Mouse (Mus musculus): ENCODE results near the gene Klhl8.

Gene Klhl8

GRCm38 (mm10) chr5:103846609-103847008 is 64.5 kb downstream of the Klhl8 start:
- no peak for DNase-seq (ENCODE audit: low spot score in 2 of 2)

- no peak for DNase-seq (ENCODE audit: low spot score in 2 of 2)
Measured at GRCm38 (mm10) chr5:103846154-103846551, 64.9 kb downstream of the Klhl8 start.

DNA sequence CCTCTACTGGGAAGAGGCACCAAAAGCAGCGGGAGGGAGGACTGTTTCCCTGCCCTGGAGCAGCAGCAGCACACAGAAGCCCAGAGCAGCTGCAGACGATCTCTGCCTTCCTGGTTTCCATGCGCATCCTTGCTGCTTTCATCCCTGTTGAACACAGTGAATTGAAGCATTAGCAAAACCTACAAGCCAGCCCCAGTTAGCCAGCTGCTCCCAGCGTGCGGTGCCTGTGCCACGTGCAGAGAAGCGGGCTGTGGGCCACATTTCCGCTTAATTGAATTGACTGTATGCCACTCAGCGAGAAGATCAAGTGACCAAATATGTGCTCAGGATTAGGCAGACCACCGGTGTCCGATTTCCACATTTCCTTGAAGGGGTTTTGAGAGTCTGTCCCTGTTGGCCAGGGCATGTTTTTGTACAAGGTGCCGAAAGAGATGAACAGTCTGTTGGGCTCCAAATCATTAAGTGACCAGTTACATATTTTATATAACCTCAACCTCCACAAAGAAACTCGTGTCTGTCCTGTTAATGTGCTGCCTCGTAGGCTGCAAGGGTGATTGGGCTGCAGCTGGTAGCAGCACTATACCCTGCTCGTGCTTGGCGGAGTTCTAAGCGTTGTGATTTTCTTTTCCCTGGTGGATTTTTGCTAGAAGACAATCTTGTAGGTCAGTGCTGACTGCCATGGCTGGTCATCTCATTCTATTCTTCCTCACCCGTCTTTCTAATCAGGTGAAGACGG is 65.5 kb downstream of the Klhl8 start:
- DNase-seq (ENCODE audit: low spot score in 2 of 2): peak in 1 of 2 experiments; percentile 84

- peak in 1 of 2 experiments; percentile 63 for DNase-seq (ENCODE audit: low spot score in 2 of 2)
Measured at GRCm38 (mm10) chr5:103843938-103844337, 67.1 kb downstream of the Klhl8 start.

- no peak for DNase-seq (ENCODE audit: low spot score in 2 of 2)
Measured at GRCm38 (mm10) chr5:103839265-103839626, 71.8 kb downstream of the Klhl8 start.

- DNase-seq (ENCODE audit: low spot score in 2 of 2): no peak
Measured at GRCm38 (mm10) chr5:103838550-103839264, 72.4 kb downstream of the Klhl8 start.

GRCm38 (mm10) chr5:103836148-103836784 is 74.8 kb downstream of the Klhl8 start:
- DNase-seq (ENCODE audit: low spot score in 2 of 2): no peak

GRCm38 (mm10) chr5:103835471-103836147 is 75.5 kb downstream of the Klhl8 start:
- DNase-seq (ENCODE audit: low spot score in 2 of 2): peak in 1 of 2 experiments; percentile 36

GRCm38 (mm10) chr5:103830886-103831285 is 80.2 kb downstream of the Klhl8 start:
- DNase-seq (ENCODE audit: low spot score in 2 of 2): no peak

DNA sequence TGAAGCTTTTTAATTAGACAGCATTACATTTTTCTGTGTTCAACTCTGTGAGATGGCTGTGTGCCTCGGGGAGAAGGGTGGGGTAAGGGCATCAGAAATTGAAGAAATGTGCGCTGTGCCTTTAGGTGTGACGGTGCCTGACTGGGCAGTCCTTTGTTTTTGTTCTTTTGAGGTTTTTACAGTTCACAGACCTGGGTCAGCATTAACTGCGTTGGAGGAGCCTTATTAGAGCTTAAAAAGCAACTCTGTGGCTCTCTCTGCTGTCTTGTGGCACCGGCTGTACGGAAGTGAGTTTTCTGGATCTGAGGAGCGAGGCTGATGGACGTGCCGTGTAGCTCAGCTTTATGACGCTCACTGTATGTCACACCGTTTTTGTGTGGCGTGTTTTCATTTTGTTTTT is 81.9 kb downstream of the Klhl8 start:
- DNase-seq (ENCODE audit: low spot score in 2 of 2): no peak

DNA sequence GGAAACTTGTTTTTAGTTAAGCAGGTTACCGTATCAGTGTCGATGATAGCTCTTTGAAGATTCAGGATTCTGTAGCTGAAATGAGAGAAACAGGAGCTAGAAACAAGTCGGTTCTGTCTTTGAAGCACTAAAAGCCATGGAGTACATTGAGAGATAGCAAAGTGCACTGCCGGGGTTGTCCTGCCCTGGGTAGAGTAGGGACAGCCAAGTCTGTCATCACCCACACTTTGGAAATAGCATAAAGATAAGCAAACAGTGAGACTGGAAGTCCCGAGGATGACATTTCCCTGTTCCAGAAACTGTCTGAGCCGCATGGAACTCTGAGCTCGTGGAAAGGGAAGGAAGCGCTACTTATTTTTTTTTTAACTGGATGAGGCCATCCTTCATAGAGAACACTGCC is 82.3 kb downstream of the Klhl8 start:
- DNase-seq (ENCODE audit: low spot score in 2 of 2): no peak

GRCm38 (mm10) chr5:103828304-103828703 is 82.8 kb downstream of the Klhl8 start:
- DNase-seq (ENCODE audit: low spot score in 2 of 2): no peak

- no peak for DNase-seq (ENCODE audit: low spot score in 2 of 2)
Measured at GRCm38 (mm10) chr5:103822949-103823348, 88.1 kb downstream of the Klhl8 start.

- DNase-seq (ENCODE audit: low spot score in 2 of 2): no peak
Measured at GRCm38 (mm10) chr5:103821500-103822298, 89.4 kb downstream of the Klhl8 start.

- DNase-seq (ENCODE audit: low spot score in 2 of 2): no peak
Measured at GRCm38 (mm10) chr5:103821062-103821461, 90.0 kb downstream of the Klhl8 start.

DNA sequence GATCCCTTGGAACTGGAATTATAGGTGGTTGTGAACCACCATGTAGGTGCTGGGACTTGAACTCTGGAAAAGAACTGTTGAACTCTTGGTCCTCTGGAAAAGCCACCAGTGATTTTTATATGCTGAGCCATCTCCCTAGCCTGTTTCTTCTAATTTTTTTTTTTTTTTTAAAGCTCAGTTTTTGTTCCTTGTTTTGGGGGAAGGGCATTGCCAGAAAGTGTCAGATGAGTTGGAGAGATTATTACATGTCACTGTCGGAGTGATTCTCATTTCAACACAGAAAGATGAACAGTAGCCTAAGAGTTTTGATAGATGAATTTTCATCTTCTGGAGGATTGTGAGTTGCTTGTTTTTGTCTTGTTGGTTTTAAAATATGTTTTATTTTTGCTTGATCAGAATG is 91.4 kb downstream of the Klhl8 start:
- no peak for DNase-seq (ENCODE audit: low spot score in 2 of 2)

GRCm38 (mm10) chr5:103818602-103819001 is 92.5 kb downstream of the Klhl8 start:
- no peak for DNase-seq (ENCODE audit: low spot score in 2 of 2)

GRCm38 (mm10) chr5:103817754-103818153 is 93.3 kb downstream of the Klhl8 start:
- DNase-seq (ENCODE audit: low spot score in 2 of 2): peak; percentile 73 to 80

DNA sequence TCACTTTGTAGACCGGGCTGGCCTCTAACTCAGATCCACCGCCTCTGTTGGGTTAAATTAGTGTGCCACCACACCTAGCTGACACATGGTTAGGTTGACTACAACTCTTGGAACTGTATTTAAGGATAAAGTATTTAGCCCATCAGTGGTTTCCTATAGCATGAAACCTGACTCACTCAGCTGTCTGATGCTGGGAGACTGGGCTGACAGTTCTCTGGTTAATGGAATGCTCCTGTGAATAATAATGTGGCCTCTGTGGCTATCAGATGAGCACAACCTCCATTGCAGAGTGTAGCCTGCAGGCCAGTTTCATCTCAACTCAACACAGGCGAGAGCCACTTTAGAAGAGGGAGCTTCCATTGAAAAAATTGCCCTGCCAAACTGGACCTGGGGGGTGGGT is 94.3 kb downstream of the Klhl8 start:
- DNase-seq (ENCODE audit: low spot score in 2 of 2): no peak

GRCm38 (mm10) chr5:103815249-103815617 is 95.8 kb downstream of the Klhl8 start:
- no peak for DNase-seq (ENCODE audit: low spot score in 2 of 2)

GRCm38 (mm10) chr5:103814551-103815248 is 96.4 kb downstream of the Klhl8 start:
- no peak for DNase-seq (ENCODE audit: low spot score in 2 of 2)

Measured in cerebellum, postnatal 4 days (tissue).